Mouse (Mus musculus): ENCODE data around the gene Trafd1. TPM values are rescaled to one million over a fixed set of nuclear protein-coding genes. Genes with fewer than 3 reads are reported as not detected.

Trafd1 gene
- 10.9 TPM for polyA plus RNA-seq (2014; fragmentation: Illumina TruSeq; extraction: RNeasy Lipid Tissue Mini Kit (QIAGEN cat#74804); ENCODE audit: low read depth, low replicate concordance)

GRCm38 (mm10) chr5:121385461-121386119 lies at the start of gene Trafd1:
TSS of gene Trafd1 (minus strand) at chr5:121385632.

GRCm38 (mm10) chr5:121397187-121398145 lies 12.0 kb upstream of the Trafd1 start, which contains the start of gene Naa25:
TSS of gene Naa25 (plus strand) at chr5:121397936.

Other genes with a start within 250 kb of the Trafd1 start
- gene Ptpn11, start 194.2 kb downstream of the Trafd1 start, polyA plus RNA-seq (2014; fragmentation: Illumina TruSeq; extraction: RNeasy Lipid Tissue Mini Kit (QIAGEN cat#74804); ENCODE audit: low read depth, low replicate concordance) = 28.7 TPM
- gene Rpl6, start 181.2 kb downstream of the Trafd1 start, polyA plus RNA-seq (2014; fragmentation: Illumina TruSeq; extraction: RNeasy Lipid Tissue Mini Kit (QIAGEN cat#74804); ENCODE audit: low read depth, low replicate concordance) = 202 TPM
- 1.4 TPM for gene Hectd4, start 165.4 kb downstream of the Trafd1 start, polyA plus RNA-seq (2014; fragmentation: Illumina TruSeq; extraction: RNeasy Lipid Tissue Mini Kit (QIAGEN cat#74804); ENCODE audit: low read depth, low replicate concordance)
- 28.9 TPM for gene Naa25, start 12.3 kb upstream of the Trafd1 start, polyA plus RNA-seq (2014; fragmentation: Illumina TruSeq; extraction: RNeasy Lipid Tissue Mini Kit (QIAGEN cat#74804); ENCODE audit: low read depth, low replicate concordance)
- gene Tmem116, start 66.3 kb upstream of the Trafd1 start, polyA plus RNA-seq (2014; fragmentation: Illumina TruSeq; extraction: RNeasy Lipid Tissue Mini Kit (QIAGEN cat#74804); ENCODE audit: low read depth, low replicate concordance) = 18.6 TPM
- 19.7 TPM for gene Erp29, start 66.9 kb upstream of the Trafd1 start, polyA plus RNA-seq (2014; fragmentation: Illumina TruSeq; extraction: RNeasy Lipid Tissue Mini Kit (QIAGEN cat#74804); ENCODE audit: low read depth, low replicate concordance)
- not detected for gene Adam1b, start 117.8 kb upstream of the Trafd1 start, polyA plus RNA-seq (2014; fragmentation: Illumina TruSeq; extraction: RNeasy Lipid Tissue Mini Kit (QIAGEN cat#74804); ENCODE audit: low read depth, low replicate concordance)
- gene Adam1a, start 159.8 kb upstream of the Trafd1 start, polyA plus RNA-seq (2014; fragmentation: Illumina TruSeq; extraction: RNeasy Lipid Tissue Mini Kit (QIAGEN cat#74804); ENCODE audit: low read depth, low replicate concordance) = 0.81 TPM
- 1.0 TPM for gene Gm42878, start 159.8 kb upstream of the Trafd1 start, polyA plus RNA-seq (2014; fragmentation: Illumina TruSeq; extraction: RNeasy Lipid Tissue Mini Kit (QIAGEN cat#74804); ENCODE audit: low read depth, low replicate concordance)
- 63.1 TPM for gene Mapkapk5, start 160.3 kb upstream of the Trafd1 start, polyA plus RNA-seq (2014; fragmentation: Illumina TruSeq; extraction: RNeasy Lipid Tissue Mini Kit (QIAGEN cat#74804); ENCODE audit: low read depth, low replicate concordance)
- gene Aldh2, start 208.2 kb upstream of the Trafd1 start, polyA plus RNA-seq (2014; fragmentation: Illumina TruSeq; extraction: RNeasy Lipid Tissue Mini Kit (QIAGEN cat#74804); ENCODE audit: low read depth, low replicate concordance) = 10.7 TPM
- 18.6 TPM for gene Acad12, start 233.3 kb upstream of the Trafd1 start, polyA plus RNA-seq (2014; fragmentation: Illumina TruSeq; extraction: RNeasy Lipid Tissue Mini Kit (QIAGEN cat#74804); ENCODE audit: low read depth, low replicate concordance)